Mouse (Mus musculus) brain, embryonic 14.5 days (tissue): ENCODE data around the gene Cdh8. TPM values are rescaled to one million over a fixed set of nuclear protein-coding genes. Genes with fewer than 3 reads are reported as not detected.

ENCODE experiments used
- DNase-seq: peaks from one replicate; pipeline ENCODE4 v3.0.0-alpha.2; 2011; ENCODE audit warnings: low read depth
- CTCF ChIP-seq: fragments of 200-500 bp; IDR thresholded peaks from 2 replicates; pipeline ENCODE4 v1.5.1; 2012; ENCODE audit warnings: inconsistent platforms, mild to moderate bottlenecking, moderate library complexity, borderline replicate concordance; ENCODE audit not compliant: insufficient read depth, insufficient read length; ENCODE audit errors: extremely low read depth
- POLR2A ChIP-seq: fragments of 200-500 bp; IDR thresholded peaks from 2 replicates; pipeline ENCODE4 v1.6.1; 2012; ENCODE audit warnings: mild to moderate bottlenecking, inconsistent platforms, borderline replicate concordance; ENCODE audit not compliant: poor library complexity, insufficient read depth, insufficient read length, severe bottlenecking; ENCODE audit errors: extremely low read depth
- polyA plus RNA-seq: library from polyadenylated mRNA; depleted of rRNA; stranded (reverse); fragments of >200 nt; gene quantifications from 2 replicates; pipeline ENCODE4 v1.2.3, GENCODE M21; 2012

Gene Cdh8
- polyA plus RNA-seq, 1 experiment: 46.3 TPM

DNA sequence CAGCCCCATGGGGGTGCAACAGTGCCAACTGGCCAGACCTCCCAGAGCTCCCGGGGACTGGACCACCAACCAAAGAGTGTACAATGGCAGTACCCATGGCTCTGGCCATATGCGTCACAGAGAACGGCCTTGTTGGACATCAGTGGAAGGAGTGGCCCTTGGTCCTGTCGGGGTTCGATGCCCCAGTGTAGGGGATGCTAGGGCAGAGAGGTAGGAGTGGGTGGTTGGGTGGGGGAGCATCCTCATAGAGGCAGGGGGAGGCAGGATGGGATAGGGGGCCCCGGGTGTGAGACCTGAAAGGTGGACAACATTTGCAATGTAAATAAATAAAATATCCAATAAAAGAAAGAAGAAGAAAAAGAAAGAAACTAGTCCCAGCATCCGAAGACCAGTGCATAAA is 47.8 kb downstream of the Cdh8 start:
- TF ChIP-seq POLR2A (no peak), CTCF (no peak)
- no peak for DNase-seq

DNA sequence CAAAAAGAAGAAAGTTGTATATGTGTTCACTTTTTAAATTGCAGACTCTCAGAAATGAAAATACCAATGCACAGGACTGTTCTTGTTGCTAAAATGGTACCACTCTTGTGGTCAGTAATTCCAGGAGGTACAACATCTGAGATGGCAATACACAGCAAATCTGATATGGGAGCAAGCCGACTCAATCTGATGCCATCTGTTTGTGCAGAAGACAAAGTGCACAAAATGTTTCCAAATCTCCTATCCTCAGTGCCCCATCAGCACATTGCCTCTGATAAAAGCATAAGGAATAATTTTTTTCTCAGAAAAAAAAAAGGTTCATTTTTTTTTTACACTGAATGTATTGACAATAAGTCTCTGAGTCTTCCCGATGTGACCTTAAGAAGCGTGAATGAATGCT is 62.3 kb downstream of the Cdh8 start:
- DNase-seq: no peak
- TF ChIP-seq CTCF (no peak), POLR2A (no peak)

DNA sequence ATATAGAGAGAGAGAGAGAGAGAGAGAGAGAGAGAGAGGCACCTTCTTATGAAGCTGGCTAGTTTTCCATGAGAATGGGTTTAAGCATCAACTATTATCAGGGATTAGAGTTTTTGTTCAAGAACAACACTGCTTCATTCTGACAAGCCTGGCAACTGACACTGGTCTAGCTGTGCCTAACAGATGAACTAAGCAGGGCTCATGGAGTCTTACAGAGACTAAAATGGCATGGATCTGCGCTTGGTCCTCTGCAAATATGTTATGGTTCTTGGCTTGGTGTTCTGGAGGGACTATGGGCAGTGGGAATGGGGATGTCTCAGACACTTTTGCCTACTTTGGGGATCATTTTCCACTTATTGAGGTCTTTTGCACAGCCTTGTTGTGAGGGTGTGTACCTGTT is 63.0 kb downstream of the Cdh8 start:
- no peak for DNase-seq
- TF ChIP-seq POLR2A (no peak), CTCF (no peak)

DNA sequence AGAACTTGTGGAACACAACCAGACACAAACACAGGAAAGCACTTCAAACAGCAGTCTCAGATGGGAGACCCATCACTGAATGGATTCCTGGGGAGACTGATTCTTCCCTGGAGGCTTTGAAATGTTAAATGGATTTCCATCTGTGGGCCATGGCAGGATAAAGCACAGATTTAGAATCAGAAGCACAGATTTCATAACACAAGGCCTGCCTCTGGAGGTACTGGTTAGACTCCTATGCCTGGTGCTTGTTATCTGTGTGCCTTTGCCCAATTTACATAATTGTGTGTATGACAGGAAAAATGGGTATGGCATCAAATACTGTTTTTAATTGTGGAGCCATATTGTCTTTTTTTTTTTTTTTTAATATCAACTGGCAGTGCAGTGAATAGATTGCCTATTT is 66.8 kb downstream of the Cdh8 start:
- peak; percentile 66 for DNase-seq

DNA sequence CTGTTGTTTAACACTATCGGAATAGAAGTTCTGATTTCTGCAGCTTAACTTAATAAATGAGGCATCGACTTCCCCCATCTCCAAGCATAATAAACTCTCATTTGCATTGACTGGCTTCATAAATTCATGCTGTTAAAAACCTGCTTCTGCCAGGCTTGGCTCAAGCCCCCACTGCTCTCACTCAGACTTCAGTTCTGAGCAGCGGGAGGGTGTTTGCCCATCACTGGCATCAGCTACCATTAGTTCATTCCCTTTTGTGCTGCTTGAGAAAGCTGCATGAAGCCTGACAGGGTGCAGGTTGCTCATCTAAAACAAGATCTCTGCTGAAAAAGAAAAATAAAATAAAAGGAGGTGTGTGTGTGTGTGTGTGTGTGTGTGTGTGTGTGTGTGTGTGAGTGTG is 67.7 kb downstream of the Cdh8 start:
- peak; percentile 85 for DNase-seq
- TF ChIP-seq POLR2A (no peak), CTCF (no peak)

More for the DNA sequence above, 66.8 kb downstream of the Cdh8 start:
- TF ChIP-seq POLR2A (no peak), CTCF (no peak)

DNA sequence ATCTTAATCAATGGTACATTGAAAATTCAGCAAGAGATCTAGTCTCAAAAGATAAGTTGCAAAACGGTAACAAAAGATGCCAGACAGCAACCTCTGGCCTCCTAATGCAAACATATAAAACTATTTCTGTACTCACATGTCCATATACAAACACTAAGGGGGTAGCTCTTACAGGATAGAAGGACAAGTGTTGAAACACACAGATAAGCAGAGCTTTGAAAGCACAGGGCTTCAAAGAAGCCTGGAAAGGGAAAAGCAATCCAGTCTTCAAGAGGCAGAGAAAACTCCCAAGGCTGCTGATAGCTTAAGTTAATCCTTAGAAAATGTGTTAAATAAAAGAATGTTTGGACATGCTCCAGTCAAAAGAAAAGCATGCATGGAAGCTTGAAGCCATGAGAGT is 77.0 kb downstream of the Cdh8 start:
- TF ChIP-seq POLR2A (no peak), CTCF (no peak)
- DNase-seq: no peak

DNA sequence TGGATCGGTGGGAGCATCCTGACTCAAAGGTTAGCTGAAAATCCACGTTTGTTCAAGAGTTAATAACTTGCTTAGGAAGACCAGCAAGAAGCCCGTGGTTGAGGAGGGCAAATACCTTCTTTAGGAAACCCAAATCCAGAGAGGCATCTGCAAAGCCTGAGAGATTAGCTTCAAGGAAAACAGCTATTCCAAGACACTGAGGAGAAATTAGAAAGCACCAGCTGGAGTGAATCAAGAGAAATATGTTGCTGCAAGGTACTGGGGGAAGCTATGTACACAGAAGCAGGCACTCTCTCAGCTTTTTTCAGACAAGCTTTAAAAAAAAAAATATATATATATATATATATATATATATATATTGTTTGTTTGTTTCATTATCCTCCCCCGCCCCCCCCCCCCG is 88.7 kb downstream of the Cdh8 start:
- no peak for TF ChIP-seq CTCF
- no peak for TF ChIP-seq POLR2A

DNA sequence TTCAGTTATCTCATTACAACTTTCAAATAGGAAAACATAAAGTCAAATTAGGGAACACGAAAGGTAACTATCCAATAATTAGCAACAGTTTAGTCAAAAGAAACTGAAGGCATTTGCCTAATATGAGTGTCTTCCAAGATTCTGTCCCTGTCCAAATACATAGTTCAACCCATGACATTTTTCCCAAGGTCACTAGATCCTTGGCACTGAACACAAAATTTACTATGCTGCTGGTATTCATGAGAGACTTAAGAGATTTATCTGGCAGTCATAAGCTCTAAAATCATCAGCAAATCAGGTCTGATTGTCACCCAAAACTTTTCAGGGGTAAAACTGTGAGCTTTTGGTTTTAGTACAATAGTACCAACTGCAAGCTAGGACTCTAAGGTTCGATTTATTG is 101.7 kb downstream of the Cdh8 start:
- TF ChIP-seq CTCF: no peak
- no peak for TF ChIP-seq POLR2A
- DNase-seq: no peak

More for the DNA sequence above, 88.7 kb downstream of the Cdh8 start:
- DNase-seq: no peak

DNA sequence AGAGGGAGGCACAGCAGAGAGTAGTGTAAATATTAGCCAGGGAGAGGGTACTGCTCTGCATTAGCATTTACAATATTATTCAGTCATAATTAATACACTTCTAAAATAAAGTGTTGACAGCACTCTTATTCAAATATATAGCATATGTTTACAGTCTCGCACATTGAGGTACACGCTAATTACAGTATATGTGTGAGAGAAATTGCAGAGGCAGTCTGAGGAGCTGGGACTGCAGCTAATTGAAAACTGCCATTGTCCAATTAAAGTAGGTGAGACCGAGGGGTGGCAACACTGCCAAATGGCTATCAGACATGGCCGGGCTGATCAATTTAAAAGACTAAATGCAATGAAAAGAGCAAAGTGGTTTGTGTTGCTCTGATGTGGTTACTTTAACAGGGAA is 112.1 kb downstream of the Cdh8 start:
- DNase-seq: peak; percentile 79
- no peak for TF ChIP-seq CTCF
- no peak for TF ChIP-seq POLR2A

DNA sequence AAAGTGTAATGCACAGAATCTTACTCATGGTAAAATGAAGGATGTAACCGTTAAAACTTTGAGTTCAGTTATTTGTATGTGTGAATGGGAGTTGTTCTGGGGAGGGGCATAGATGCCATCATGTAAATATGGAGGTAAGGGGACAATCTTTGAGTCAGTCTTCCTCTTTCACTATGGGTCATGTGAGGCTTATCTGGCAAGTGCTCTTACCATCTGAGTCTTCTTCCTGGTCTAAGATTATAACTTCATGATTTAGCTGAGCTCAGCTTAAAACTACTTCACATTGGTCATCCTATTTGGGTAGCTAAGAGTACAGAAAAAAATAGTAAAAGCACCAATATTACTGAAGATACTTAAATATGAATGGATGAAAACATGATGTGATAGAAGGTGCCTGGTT is 126.1 kb downstream of the Cdh8 start:
- TF ChIP-seq POLR2A: no peak
- TF ChIP-seq CTCF: no peak
- DNase-seq: no peak

DNA sequence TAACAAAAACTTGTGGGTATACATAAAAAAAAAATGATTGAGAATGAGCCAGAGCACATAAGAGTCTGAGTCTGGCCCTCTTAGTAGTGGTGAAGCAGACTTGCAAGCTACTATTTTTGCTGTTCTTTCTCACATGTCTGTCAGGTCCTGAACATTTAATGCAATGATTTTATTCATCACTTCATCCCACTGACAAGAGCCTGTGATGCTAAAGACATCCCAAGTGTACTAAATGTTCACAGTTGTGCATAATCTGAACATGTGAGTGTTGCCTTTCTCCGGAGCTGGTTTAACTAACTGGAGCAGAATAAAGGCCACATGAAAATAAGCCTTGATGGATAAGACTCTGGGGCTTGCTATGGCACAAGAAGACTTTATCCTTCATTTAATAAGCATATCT is 131.2 kb downstream of the Cdh8 start:
- DNase-seq: no peak
- TF ChIP-seq CTCF (no peak), POLR2A (no peak)

DNA sequence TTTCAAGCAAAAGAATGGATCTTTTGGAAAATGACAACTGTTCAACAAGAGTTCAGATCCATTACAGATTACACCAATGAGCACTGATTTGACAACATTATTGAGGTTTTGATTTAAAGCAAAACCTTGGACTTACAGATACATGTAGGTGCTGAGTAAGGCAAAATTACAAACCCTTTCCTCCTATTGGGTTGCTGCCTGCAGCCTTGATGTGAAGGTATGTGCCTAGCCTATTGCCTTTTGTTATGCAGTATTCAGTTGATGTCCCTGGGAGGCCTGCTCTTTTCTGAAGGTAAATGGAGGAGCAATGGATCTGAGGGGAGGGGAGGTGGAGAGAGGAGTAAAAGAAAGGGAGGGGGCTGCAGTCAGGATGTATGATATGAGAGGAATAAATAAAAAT is 135.9 kb downstream of the Cdh8 start:
- no peak for TF ChIP-seq POLR2A
- TF ChIP-seq CTCF: no peak
- no peak for DNase-seq

DNA sequence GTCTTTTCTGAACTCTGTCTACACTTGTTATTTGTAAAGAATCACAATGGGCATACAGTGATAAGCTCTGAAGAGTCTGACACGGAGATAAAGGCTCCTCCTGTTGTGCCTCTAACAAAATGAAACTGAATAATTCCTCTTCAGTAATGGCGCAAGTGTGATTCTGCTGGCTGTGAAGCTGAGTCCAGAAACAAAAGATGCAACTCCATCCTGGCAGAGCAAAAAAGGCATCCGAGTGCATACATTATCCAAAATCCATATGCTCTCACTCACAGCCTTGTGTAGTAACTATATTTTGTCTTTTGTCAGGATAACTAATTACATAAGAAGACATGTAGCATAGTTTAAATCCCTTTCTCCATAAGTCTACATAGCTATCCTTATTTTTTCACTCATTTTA is 149.1 kb downstream of the Cdh8 start:
- TF ChIP-seq CTCF (no peak), POLR2A (no peak)

More for the DNA sequence above, 149.1 kb downstream of the Cdh8 start:
- DNase-seq: peak; percentile 33
